Mouse (Mus musculus) hindbrain, postnatal 0 days (tissue): ENCODE measurements at regions not wholly inside any gene's neighbourhood (a gene's known extent, or its start where the extent isn't known, plus 50 kb on each side); places are given as distances from the start of the nearest gene placed in this dataset.

Experiments used
- ATAC-seq: fragments of 200-750 bp; cut with Nextera tagmentation; 2 replicates; pipeline ENCODE4 v1.8.0; 2017; ENCODE audit warnings: mild to moderate bottlenecking, moderate TSS enrichment, moderate library complexity
- DNase-seq: peaks from one replicate; pipeline ENCODE4 v3.0.0-alpha.2; 2015; ENCODE audit warnings: low spot score
- H3K27ac ChIP-seq: fragments of 300-500 bp; sonication (generic); 2 replicates; pipeline ENCODE4 v1.5.1; 2014; ENCODE audit warnings: mild to moderate bottlenecking
- H3K27me3 ChIP-seq: fragments of 300-500 bp; sonication (generic); 2 replicates; pipeline ENCODE4 v1.6.1; 2014; ENCODE audit warnings: low read length, mixed read lengths; ENCODE audit not compliant: insufficient read depth
- H3K36me3 ChIP-seq: fragments of 300-500 bp; sonication (generic); 2 replicates; pipeline ENCODE4 v1.6.1; 2014; ENCODE audit warnings: low read length, mixed read lengths; ENCODE audit not compliant: insufficient read depth
- H3K4me1 ChIP-seq: fragments of 300-500 bp; sonication (generic); 2 replicates; pipeline ENCODE4 v1.6.1; 2014; ENCODE audit warnings: antibody characterized with exemption, low read length, mixed read lengths; ENCODE audit not compliant: insufficient read depth
- H3K4me2 ChIP-seq: fragments of 300-500 bp; sonication (generic); 2 replicates; pipeline ENCODE4 v1.6.1; 2014; ENCODE audit warnings: low read depth, mild to moderate bottlenecking, low read length, moderate library complexity, mixed read lengths
- H3K4me3 ChIP-seq: fragments of 300-500 bp; sonication (generic); 2 replicates; pipeline ENCODE4 v1.5.1; 2014; ENCODE audit warnings: low read length
- H3K9ac ChIP-seq: fragments of 300-500 bp; sonication (generic); replicated peaks from 2 replicates; pipeline ENCODE4 v1.6.1; 2014; ENCODE audit warnings: mild to moderate bottlenecking, low read length, moderate library complexity, mixed read lengths
- H3K9me3 ChIP-seq: fragments of 300-500 bp; sonication (generic); 2 replicates; pipeline ENCODE4 v1.6.1; 2016; ENCODE audit warnings: low read length, mixed read lengths
- CTCF ChIP-seq: IDR thresholded peaks from 2 replicates; pipeline ENCODE4 v1.5.1; 2016; ENCODE audit warnings: antibody characterized with exemption, control low read depth, low read depth
- WGBS: fragments of 180-500 bp; shearing (Covaris S2); extraction: QIAGEN DNeasy Blood & Tissue Kit; methylation state at CpG from one replicate; pipeline ENCODE4 v1.1.7; 2014; 5-methylcytosine and 5-hydroxymethylcytosine counted together

DNA sequence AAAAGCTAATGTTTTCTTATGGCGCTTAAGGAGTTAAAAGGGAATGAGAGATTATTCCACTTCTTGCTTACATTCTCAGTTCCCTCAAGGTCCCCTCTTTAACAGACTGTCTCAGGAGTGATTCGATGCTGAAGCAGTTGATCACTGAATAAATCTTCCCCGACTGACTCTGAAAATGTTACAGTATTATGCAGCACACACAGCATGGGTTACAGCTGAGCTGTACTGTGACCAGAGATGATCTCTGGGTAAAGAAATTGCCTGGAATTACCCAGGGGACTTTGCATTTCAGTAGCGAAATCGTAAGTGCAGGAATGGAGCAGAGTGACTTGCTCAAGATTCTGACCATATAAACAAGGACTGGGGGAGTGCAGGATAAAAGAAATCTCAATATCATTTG lies 181.1 kb downstream of the Faxc start:
- Histone ChIP-seq H3K9me3 (no peaks in the 10 kb centered on the region), H3K4me1 (peaks cover 5% of the 10 kb centered on the region), H3K36me3 (no peaks in the 10 kb centered on the region), H3K27me3 (no peaks in the 10 kb centered on the region), H3K4me3 (no peak overlapping the region), H3K9ac (no peak overlapping the region), H3K4me2 (no peak overlapping the region), H3K27ac (no peak overlapping the region)
- ATAC-seq (no peak), DNase-seq (no peak)
- WGBS = 46% methylated on average over 5 of the region's 5 CpGs
- no peak for TF ChIP-seq CTCF

DNA sequence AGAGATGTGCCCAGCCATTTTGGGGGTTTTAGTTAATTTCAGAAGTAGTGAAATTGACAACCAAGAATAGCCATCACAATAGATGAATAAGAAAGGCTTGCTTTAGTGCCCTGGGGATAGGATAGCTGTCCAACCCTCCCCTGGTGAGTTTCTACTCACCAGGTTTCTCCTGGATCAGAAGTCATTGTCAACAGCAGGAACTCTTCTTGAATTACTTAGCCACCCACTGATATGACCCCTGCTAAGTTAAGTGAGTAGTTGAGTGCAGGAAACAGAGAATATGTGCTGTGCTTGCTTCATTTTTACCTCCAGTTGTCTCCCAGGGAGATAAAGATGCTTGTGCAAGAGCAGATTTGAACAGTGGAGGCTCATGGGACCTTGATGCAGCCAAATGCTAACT lies 183.3 kb downstream of the Faxc start:
- Histone ChIP-seq H3K9ac (no peak overlapping the region), H3K27me3 (no peaks in the 10 kb centered on the region), H3K4me2 (no peak overlapping the region), H3K27ac (no peak overlapping the region), H3K36me3 (no peaks in the 10 kb centered on the region), H3K4me1 (peaks cover 2% of the 10 kb centered on the region), H3K4me3 (no peak overlapping the region), H3K9me3 (no peaks in the 10 kb centered on the region)
- DNase-seq (no peak), ATAC-seq (no peak)
- TF ChIP-seq CTCF = no peak

DNA sequence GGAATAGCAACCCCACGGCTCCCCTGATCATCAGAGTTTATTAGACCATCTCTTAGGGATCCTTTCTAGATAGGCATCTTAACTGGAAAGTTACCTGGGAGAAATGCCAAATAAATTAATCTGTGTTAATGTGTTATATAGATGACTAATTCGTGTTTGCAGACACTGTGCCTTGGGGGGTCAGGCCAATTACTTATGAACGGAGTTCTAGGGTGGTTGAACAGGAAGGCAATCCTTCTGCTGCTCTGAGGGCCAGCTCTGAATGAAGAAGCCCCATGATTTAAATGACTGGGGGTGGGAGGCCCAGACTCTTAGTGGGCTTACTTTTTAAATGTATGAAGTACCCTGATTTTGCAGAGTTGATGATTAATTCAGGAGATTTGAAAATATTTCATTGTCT lies 188.7 kb downstream of the Faxc start:
- H3K4me2 ChIP-seq = no peak overlapping the region
- H3K27ac ChIP-seq = no peak overlapping the region
- DNase-seq (no peak), ATAC-seq (no peak)
- TF ChIP-seq CTCF = no peak
- 0 out of 2 replicates have a peak, but pooled peaks cover 4% of the 10 kb centered on the region for H3K4me1 ChIP-seq
- no peak overlapping the region for H3K4me3 ChIP-seq
- no peak overlapping the region for H3K9ac ChIP-seq
- H3K36me3 ChIP-seq = no peaks in the 10 kb centered on the region
- H3K9me3 ChIP-seq = no peaks in the 10 kb centered on the region
- WGBS = 41% methylated on average over 3 of the region's 3 CpGs
- H3K27me3 ChIP-seq = no peaks in the 10 kb centered on the region

DNA sequence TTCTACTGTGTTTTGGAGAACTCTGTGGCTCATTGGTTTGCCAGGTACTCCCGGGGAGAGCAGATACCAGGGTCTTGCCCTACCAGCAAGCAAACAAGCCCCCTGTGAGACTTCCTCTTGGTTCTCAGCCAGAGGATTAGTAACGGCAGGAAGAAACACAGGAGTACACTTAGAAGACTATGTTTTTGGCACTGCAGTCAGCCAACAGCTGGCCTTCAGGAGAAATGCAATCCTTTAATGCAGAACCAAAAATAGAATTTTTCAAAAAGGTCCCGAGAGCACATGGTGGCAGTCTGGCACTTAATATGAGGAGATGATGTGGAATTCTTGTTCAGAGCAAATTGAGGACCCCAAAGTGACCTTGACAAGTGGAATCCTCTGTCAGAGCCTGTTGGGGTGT lies 189.8 kb downstream of the Faxc start:
- H3K27me3 ChIP-seq = no peaks in the 10 kb centered on the region
- H3K9me3 ChIP-seq = no peaks in the 10 kb centered on the region
- ATAC-seq (peak; percentile 12; the same call in 1 of the 2 replicates), DNase-seq (peak; percentile 63)
- no peak overlapping the region for H3K9ac ChIP-seq
- no peaks in the 10 kb centered on the region for H3K36me3 ChIP-seq
- H3K4me2 ChIP-seq = no peak overlapping the region
- TF ChIP-seq CTCF = no peak
- no peak overlapping the region for H3K27ac ChIP-seq
- H3K4me1 ChIP-seq = 0 out of 2 replicates have a peak, but pooled peaks cover 4% of the 10 kb centered on the region
- no peak overlapping the region for H3K4me3 ChIP-seq
- WGBS = 13% methylated on average over 3 of the region's 3 CpGs

DNA sequence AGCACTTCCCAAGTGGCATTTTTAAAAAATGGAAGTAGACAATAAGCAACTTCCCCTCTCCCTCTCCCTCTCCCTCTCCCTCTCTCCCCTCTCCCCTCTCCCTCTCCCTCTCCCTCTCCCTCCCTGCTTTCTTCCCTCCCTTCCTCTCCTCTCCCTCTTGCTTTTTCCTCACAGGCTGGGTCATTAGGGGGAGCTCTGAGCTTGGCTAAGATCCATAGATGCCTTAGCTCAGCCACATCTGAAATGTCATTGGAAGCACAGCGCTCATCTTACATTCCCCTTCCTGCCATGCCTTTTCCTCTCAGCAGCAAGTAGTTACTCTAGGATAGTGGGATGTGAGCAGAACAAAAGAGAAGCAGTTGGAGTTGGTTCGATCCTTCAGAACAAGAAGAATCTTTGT lies 190.3 kb downstream of the Faxc start:
- H3K9me3 ChIP-seq = no peaks in the 10 kb centered on the region
- DNase-seq = peak; percentile 53

DNA sequence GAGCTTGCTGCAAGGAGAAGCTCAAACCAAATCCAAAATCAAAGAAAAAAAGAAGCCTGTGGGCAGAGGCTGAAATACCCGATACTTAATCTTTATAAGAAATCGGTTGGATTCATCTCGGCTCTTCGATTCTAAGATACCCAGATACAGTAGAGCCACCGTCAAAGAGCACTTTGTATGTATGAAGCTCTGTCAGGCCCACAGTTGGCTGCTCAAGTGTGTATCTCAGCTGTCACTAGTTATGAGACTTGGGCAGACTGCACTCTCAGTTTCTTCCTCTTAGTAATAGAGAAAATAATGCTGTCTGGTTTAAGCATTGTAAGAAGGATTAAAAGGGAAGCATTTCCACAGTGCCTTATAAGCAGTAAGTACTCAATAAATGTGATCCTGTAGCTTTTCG lies 193.7 kb downstream of the Faxc start:
- ATAC-seq = no peak
- H3K4me2 ChIP-seq = no peak overlapping the region
- H3K9me3 ChIP-seq = no peaks in the 10 kb centered on the region
- no peak for DNase-seq
- H3K36me3 ChIP-seq = no peaks in the 10 kb centered on the region
- no peak overlapping the region for H3K9ac ChIP-seq
- 90% methylated on average over 6 of the region's 6 CpGs for WGBS
- 0 out of 2 replicates have a peak, but pooled peaks cover 4% of the 10 kb centered on the region for H3K4me1 ChIP-seq
- H3K27ac ChIP-seq = no peak overlapping the region
- no peak for TF ChIP-seq CTCF
- no peaks in the 10 kb centered on the region for H3K27me3 ChIP-seq
- no peak overlapping the region for H3K4me3 ChIP-seq

More for the DNA sequence above, 190.3 kb downstream of the Faxc start:
- H3K4me1 ChIP-seq = 0 out of 2 replicates have a peak, but pooled peaks cover 4% of the 10 kb centered on the region
- no peaks in the 10 kb centered on the region for H3K27me3 ChIP-seq
- no peak overlapping the region for H3K4me2 ChIP-seq
- no peak overlapping the region for H3K4me3 ChIP-seq
- no peak for ATAC-seq
- 71% methylated on average over 2 of the region's 2 CpGs for WGBS
- no peak overlapping the region for H3K27ac ChIP-seq
- H3K9ac ChIP-seq = no peak overlapping the region
- no peaks in the 10 kb centered on the region for H3K36me3 ChIP-seq
- peak; percentile 33; the same call in 1 of the 2 replicates for TF ChIP-seq CTCF

DNA sequence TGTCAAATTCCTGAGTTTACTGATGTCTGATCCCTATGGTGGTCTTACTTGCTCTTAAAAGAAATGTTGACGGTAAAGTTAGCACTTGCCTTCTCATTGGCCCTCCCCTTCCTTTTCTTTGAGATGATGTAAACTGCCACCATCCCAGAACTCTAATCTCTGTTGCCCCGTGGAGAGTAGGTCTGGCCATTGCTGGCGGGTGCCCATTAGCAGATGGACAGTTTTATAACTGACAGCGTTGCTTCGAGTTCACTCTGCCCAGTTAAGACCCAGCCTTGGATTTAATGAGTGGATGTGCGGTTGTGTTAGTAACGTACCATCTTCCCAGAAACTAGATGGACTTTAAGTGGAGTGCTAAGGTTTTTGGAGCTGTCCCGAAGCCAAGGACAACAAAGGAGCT lies 199.4 kb downstream of the Faxc start:
- H3K27ac ChIP-seq = no peak overlapping the region
- H3K4me1 ChIP-seq = no peaks in the 10 kb centered on the region
- H3K36me3 ChIP-seq = no peaks in the 10 kb centered on the region
- H3K4me3 ChIP-seq = no peak overlapping the region
- no peaks in the 10 kb centered on the region for H3K9me3 ChIP-seq
- H3K9ac ChIP-seq = no peak overlapping the region
- DNase-seq (no peak), ATAC-seq (no peak)
- TF ChIP-seq CTCF = no peak
- H3K4me2 ChIP-seq = no peak overlapping the region
- no peaks in the 10 kb centered on the region for H3K27me3 ChIP-seq
- WGBS = 65% methylated on average over 8 of the region's 8 CpGs
